Mouse (Mus musculus) embryo, embryonic 11 days (tissue): ENCODE measurements around the gene Lrrc3b.

Experiments
- DNase-seq: peaks from one replicate; pipeline ENCODE4 v3.0.0-alpha.2; 2015

Gene Lrrc3b

GRCm38 (mm10) chr14:15325872-15326271 lies 112.9 kb downstream of the Lrrc3b start:
- DNase-seq: no peak

GRCm38 (mm10) chr14:15322441-15323123 lies 116.2 kb downstream of the Lrrc3b start:
- DNase-seq: peak; percentile 25

GRCm38 (mm10) chr14:15319399-15319915 lies 119.3 kb downstream of the Lrrc3b start:
- DNase-seq: no peak

GRCm38 (mm10) chr14:15308576-15308975 lies 130.2 kb downstream of the Lrrc3b start:
- DNase-seq: no peak
